Mouse (Mus musculus) intestine, embryonic 16.5 days (tissue): ENCODE results near the gene Cdk5r1. TPM values are rescaled to one million over a fixed set of nuclear protein-coding genes. Genes with fewer than 3 reads are reported as not detected.

ENCODE experiments used
- ATAC-seq: fragments of 200-750 bp; cut with Nextera tagmentation; 2 replicates; pipeline ENCODE4 v1.8.0; 2017; ENCODE audit warnings: moderate TSS enrichment, moderate library complexity
- H3K27ac ChIP-seq: fragments of 300-500 bp; sonication (generic); 2 replicates; pipeline ENCODE4 v1.5.1; 2014; ENCODE audit warnings: mild to moderate bottlenecking, low read length
- H3K27me3 ChIP-seq: fragments of 300-500 bp; sonication (generic); replicated peaks from 2 replicates; pipeline ENCODE4 v1.6.1; 2014; ENCODE audit warnings: low read length, control low read depth, mixed read lengths; ENCODE audit not compliant: control insufficient read depth, insufficient read depth
- H3K36me3 ChIP-seq: fragments of 300-500 bp; sonication (generic); 2 replicates; pipeline ENCODE4 v1.6.1; 2014; ENCODE audit warnings: low read length, control low read depth; ENCODE audit not compliant: control insufficient read depth, insufficient read depth
- H3K4me1 ChIP-seq: fragments of 300-500 bp; sonication (generic); 2 replicates; pipeline ENCODE4 v1.6.1; 2014; ENCODE audit warnings: low read length, control low read depth, mixed read lengths; ENCODE audit not compliant: control insufficient read depth, insufficient read depth
- H3K4me2 ChIP-seq: fragments of 300-500 bp; sonication (generic); 2 replicates; pipeline ENCODE4 v1.6.1; 2014; ENCODE audit warnings: low read depth, low read length, control low read depth
- H3K4me3 ChIP-seq: fragments of 300-500 bp; sonication (generic); 2 replicates; pipeline ENCODE4 v1.5.1; 2014; ENCODE audit warnings: mild to moderate bottlenecking, low read length
- H3K9ac ChIP-seq: fragments of 300-500 bp; sonication (generic); 2 replicates; pipeline ENCODE4 v1.6.1; 2014; ENCODE audit warnings: low read depth, low read length
- H3K9me3 ChIP-seq: fragments of 300-500 bp; sonication (generic); 2 replicates; pipeline ENCODE4 v1.6.1; 2016; ENCODE audit warnings: low read length, control low read depth; ENCODE audit not compliant: control insufficient read depth
- WGBS: fragments of 180-500 bp; shearing (Covaris S2); extraction: QIAGEN DNeasy Blood & Tissue Kit; methylation state at CpG from one replicate; pipeline ENCODE4 v1.1.7; 2014; 5-methylcytosine and 5-hydroxymethylcytosine counted together
- polyA plus RNA-seq: library from polyadenylated mRNA; unstranded; fragments of >200 nt; fragmentation: Nextera tagmentation; extraction: Ambion mirVana; gene quantifications from 2 replicates; pipeline ENCODE4 v1.2.1, GENCODE M21; 2015

Gene Cdk5r1
- polyA plus RNA-seq, 1 experiment from 2014 or later = 0.88 TPM

DNA sequence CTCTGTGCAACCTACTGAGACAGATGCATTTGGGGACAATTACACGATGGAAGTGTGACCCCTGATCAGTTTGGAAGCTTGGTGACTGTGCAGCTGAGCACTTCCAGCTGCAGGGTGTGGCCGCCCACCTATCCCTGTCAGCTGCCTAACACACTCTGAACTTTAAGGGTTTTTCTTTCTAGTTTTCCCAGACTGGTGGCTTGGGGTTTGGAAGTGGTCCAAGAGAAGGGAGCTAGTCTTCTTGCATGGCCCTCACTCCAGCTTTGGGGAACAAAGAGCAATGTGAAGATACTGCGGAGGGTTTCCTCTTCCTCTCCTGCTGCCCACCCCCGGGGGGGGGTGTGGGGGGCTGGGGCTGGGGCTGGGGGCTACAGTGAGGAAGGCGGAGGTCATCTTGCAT is 2.6 kb downstream of the Cdk5r1 start:
- Histone ChIP-seq H3K4me1 (peaks cover 11% of the 10 kb centered on the region), H3K27ac (no peak overlapping the region), H3K9me3 (no peaks in the 10 kb centered on the region), H3K4me3 (no peak overlapping the region), H3K4me2 (no peak overlapping the region), H3K36me3 (no peaks in the 10 kb centered on the region; the same call in 1 of the 2 replicates), H3K27me3 (0 out of 2 replicates have a peak, but pooled peaks cover 3% of the 10 kb centered on the region), H3K9ac (no peak overlapping the region)
- ATAC-seq = no peak
- 66% methylated on average over 5 of the region's 5 CpGs for WGBS

DNA sequence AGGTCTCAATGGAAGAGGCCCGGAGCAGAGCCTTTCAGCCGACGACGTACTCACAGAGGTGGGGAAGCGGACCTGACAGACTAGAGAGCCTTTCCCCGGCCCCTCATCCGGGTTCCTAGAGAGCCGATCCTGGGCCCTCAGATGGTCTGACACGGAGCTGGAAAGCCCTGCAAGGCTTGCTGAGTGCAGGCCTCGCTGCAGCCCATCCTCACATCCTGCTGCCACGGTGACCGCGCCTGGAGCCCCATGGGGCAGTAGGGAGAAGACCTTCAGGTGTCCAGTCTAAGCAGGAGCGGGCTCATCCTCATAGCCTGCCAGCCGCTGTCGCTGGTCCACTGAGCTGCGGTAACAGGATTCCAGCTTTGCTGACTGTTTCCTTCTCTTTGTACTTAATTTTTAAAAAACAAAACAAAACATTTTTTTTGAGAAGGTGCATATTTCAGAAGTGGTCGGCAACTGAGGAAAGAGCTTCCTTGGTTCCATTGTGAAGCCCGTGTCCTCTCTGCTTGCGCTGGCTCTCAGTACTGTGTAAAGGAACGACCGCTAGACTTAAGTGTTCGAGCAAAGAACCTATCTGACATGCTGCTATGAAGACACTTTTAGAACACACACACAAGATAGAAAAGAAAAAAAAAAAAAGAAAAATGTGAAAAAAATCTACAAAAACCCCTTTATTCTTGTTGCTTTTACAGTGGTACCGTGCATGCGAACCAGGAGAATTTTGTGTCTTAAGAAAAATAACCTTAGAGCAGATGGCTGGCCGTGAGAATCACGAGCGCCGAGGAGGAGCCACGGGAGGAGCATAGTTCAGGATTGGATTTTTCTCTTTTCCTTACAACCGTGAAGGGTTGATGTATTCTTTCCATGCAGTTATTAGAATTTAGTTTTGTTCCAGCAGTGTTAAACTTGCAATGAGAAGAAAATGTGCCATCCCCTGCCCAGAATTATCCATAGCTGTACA is 3.4 kb downstream of the Cdk5r1 start:
- no peak overlapping the region for H3K4me3 ChIP-seq
- no peak overlapping the region for H3K9ac ChIP-seq
- H3K4me2 ChIP-seq = no peak overlapping the region
- ATAC-seq = no peak
- no peaks in the 10 kb centered on the region for H3K9me3 ChIP-seq
- H3K27me3 ChIP-seq = 0 out of 2 replicates have a peak, but pooled peaks cover 3% of the 10 kb centered on the region
- H3K27ac ChIP-seq = no peak overlapping the region
- H3K4me1 ChIP-seq = peaks cover 11% of the 10 kb centered on the region
- 81% methylated on average over 31 of the region's 31 CpGs for WGBS
- H3K36me3 ChIP-seq = no peaks in the 10 kb centered on the region; the same call in 1 of the 2 replicates

DNA sequence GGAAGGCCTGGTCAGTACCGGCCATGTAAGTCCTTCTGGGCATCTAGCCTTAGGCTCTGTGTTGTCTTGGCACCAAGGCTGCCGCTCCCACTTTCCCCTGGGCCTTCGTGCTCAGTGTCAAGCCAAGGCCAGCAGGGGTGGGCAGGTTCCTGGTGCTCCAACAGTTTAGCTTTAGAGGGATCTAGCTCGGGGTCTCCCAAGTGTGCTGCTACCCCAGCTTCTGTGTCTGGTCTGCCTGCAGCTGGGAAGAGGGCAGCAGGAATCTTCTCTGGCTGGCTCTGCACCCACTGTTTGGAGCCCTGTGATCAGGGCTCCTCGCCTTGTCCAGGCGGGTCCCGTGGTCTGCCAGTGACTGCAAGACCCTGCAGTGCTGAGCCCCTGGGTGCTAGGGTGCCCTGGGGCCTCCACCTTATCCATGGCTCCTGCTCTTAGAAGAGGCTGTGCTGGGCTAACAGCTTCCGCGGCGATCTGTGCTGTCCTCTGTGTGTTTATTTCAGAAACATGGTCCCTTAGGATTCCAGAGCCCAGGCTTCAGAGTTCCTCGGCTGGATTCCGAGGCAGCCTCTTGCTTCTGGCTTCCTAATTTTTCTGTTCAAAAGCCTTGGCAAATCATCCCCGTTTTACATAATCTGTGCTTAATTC is 4.7 kb downstream of the Cdk5r1 start:
- H3K27me3 ChIP-seq = 0 out of 2 replicates have a peak, but pooled peaks cover 3% of the 10 kb centered on the region
- no peak overlapping the region for H3K27ac ChIP-seq
- H3K36me3 ChIP-seq = no peaks in the 10 kb centered on the region; the same call in 1 of the 2 replicates
- H3K4me2 ChIP-seq = no peak overlapping the region
- ATAC-seq = no peak
- H3K4me1 ChIP-seq = peaks cover 11% of the 10 kb centered on the region
- H3K9ac ChIP-seq = no peak overlapping the region
- WGBS = 72% methylated on average over 13 of the region's 13 CpGs
- no peak overlapping the region for H3K4me3 ChIP-seq
- no peaks in the 10 kb centered on the region for H3K9me3 ChIP-seq

DNA sequence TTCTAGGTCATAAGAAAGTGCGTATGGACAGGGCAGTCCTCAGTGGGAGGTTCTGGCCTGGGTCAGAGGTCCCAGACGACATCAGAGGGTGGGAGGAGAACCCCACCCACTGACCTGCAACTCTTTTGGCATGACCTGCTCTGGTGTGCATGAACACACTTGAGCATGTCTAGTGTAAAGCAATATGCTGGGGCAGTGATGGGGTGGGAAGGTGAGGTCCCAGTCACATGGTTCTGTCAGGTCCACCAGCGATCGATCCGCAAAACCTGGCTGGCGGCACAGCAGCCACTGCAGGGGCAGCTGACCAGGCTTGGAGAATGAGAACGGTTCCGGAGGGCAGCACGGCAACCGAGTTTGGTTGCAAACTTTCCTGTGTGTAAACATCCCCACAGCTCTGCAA is 5.5 kb downstream of the Cdk5r1 start:
- H3K27me3 ChIP-seq = 0 out of 2 replicates have a peak, but pooled peaks cover 3% of the 10 kb centered on the region
- H3K4me1 ChIP-seq = peaks cover 8% of the 10 kb centered on the region
- 64% methylated on average over 10 of the region's 10 CpGs for WGBS
- H3K9me3 ChIP-seq = no peaks in the 10 kb centered on the region
- no peak overlapping the region for H3K27ac ChIP-seq
- no peak overlapping the region for H3K4me2 ChIP-seq
- H3K36me3 ChIP-seq = no peaks in the 10 kb centered on the region; the same call in 1 of the 2 replicates
- no peak overlapping the region for H3K9ac ChIP-seq
- no peak for ATAC-seq
- no peak overlapping the region for H3K4me3 ChIP-seq

DNA sequence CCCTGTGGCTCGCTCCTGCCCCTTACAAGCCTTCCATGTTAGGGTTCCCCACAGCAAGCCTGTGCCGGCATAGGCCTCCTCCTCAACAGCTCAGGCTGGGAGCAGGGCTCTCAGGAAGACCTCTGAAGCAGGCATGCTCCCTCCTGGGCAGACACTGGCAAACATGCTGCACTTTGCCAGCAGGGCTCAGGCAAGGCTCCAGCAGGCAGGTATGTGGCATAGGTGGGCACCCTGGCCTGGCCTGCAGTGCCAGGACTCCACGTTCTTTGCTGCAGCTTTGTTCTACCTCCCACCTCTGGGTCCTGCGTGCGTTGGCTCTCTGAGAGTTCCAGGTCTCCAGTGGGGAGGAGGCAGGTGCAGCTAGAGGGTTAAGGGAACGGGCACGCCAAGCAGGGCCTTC is 6.1 kb downstream of the Cdk5r1 start:
- Histone ChIP-seq H3K9ac (no peak overlapping the region), H3K4me2 (no peak overlapping the region), H3K9me3 (no peaks in the 10 kb centered on the region), H3K27me3 (0 out of 2 replicates have a peak, but pooled peaks cover 2% of the 10 kb centered on the region), H3K27ac (no peak overlapping the region), H3K4me3 (no peak overlapping the region), H3K36me3 (no peaks in the 10 kb centered on the region; the same call in 1 of the 2 replicates), H3K4me1 (peaks cover 3% of the 10 kb centered on the region)
- 90% methylated on average over 7 of the region's 7 CpGs for WGBS
- no peak for ATAC-seq

DNA sequence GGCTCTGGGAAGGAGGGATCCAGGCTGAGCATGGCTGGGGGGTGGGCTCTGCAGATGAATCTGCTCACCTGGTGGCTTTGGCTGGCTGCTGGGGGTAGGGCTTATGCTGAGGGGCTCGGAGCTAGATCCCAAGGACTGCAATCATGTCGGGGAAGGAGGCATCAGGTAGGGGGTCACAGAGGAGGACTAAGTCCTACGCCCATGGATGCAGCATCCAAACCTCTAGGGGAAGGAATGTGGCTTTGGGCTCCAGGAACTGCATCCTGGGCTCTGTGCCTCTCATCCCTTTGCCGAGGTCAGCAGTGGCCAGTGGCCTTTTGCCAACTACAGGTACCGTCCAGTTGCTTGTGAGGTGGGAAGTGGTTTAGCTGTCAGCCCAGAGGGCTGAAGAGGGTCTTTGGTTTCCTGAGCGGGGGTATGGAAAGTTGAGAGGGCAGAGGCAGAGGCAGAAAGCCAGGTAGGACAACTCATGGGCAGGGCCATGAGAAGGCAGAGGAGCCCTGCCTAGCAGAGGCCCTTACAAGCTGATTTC is 6.8 kb downstream of the Cdk5r1 start:
- 81% methylated on average over 6 of the region's 6 CpGs for WGBS
- no peaks in the 10 kb centered on the region for H3K27me3 ChIP-seq
- no peak overlapping the region for H3K4me3 ChIP-seq
- no peak overlapping the region for H3K4me2 ChIP-seq
- no peaks in the 10 kb centered on the region for H3K4me1 ChIP-seq
- H3K27ac ChIP-seq = no peak overlapping the region
- no peak overlapping the region for H3K9ac ChIP-seq
- no peak for ATAC-seq
- no peaks in the 10 kb centered on the region; the same call in 1 of the 2 replicates for H3K36me3 ChIP-seq
- no peaks in the 10 kb centered on the region for H3K9me3 ChIP-seq

DNA sequence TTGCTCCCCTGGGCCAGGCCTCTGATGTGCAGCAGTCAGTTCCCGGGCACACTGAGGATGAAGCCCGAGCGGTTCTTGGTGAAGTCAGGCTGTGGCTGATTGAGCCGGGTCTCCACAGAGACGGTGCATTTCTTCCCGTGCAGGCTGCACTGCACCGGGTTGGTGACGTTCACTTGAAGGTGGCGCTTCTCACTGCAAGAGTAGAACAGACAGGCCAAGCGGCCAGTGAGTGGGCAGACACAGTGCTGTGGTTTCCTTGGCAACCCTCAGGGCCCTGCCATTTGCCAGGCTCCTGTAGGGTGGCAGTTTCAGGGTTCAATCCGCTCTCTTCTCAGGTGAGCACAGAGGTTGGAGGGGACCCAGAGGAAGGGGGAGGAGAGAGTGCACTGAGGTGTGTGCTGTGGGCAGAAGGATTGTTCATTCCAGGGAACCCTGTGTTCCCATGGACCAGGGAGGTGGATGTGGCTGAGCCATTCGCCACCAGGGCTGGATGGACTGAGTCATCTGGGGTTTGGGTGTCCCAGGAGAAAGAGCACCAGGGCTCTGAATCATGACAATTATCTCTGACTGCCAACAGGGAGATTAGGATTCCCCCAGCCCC is 7.5 kb downstream of the Cdk5r1 start:
- no peak overlapping the region for H3K9ac ChIP-seq

DNA sequence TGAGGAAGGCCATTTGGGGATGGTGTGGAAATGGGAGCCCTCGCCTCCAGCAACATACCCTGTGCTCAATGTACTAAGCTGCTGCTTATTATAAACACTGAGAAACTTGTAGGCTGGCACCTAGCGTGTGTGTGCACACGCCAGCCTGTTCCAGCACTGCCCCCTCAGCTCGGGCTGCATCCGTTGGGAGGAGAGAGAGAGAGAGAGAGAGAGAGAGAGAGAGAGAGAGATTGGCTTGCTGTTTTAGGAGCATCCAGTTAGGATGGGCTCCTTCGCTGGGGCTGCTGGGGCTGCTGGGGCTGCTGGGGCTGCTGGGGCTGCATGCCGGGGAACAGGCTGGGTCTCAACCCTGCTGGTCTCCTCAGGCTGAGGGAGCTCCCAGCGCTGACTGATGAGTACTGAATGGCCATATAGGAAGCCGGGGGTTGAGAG is 8.3 kb downstream of the Cdk5r1 start:
- 83% methylated on average over 9 of the region's 9 CpGs for WGBS
- Histone ChIP-seq H3K27me3 (no peaks in the 10 kb centered on the region), H3K27ac (no peak overlapping the region), H3K4me1 (0 out of 2 replicates have a peak, but pooled peaks cover 2% of the 10 kb centered on the region), H3K4me2 (no peak overlapping the region), H3K36me3 (no peaks in the 10 kb centered on the region; the same call in 1 of the 2 replicates), H3K4me3 (no peak overlapping the region), H3K9ac (no peak overlapping the region), H3K9me3 (no peaks in the 10 kb centered on the region)
- no peak for ATAC-seq

More for the DNA sequence above, 7.5 kb downstream of the Cdk5r1 start:
- Histone ChIP-seq H3K9me3 (no peaks in the 10 kb centered on the region), H3K36me3 (no peaks in the 10 kb centered on the region; the same call in 1 of the 2 replicates), H3K4me1 (no peaks in the 10 kb centered on the region), H3K4me3 (no peak overlapping the region), H3K27me3 (no peaks in the 10 kb centered on the region), H3K27ac (no peak overlapping the region), H3K4me2 (no peak overlapping the region)
- no peak; the same call in 1 of the 2 replicates for ATAC-seq
- WGBS = 50% methylated on average over 12 of the region's 12 CpGs
